Mouse (Mus musculus) left cerebral cortex, adult 2 months (tissue): ENCODE results near the gene Cdkn1b. TPM values are rescaled to one million over a fixed set of nuclear protein-coding genes. Genes with fewer than 3 reads are reported as not detected.

ENCODE experiments used
- DNase-seq, 2 experiments: peaks; one replicate each; pipeline ENCODE4 v3.0.0; 2021 to 2022; ENCODE audit warnings: low spot score in 2 of 2, mixed read lengths in 1 of 2; ENCODE audit errors: extremely low spot score in 1 of 2
- H3K27ac ChIP-seq: fragments of 200-600 bp; 2 replicates; pipeline ENCODE4 v1.8.1; 2022
- H3K4me3 ChIP-seq: fragments of 200-600 bp; 2 replicates; pipeline ENCODE4 v1.8.1; 2022
- CTCF ChIP-seq: fragments of 200-600 bp; IDR thresholded peaks from 2 replicates; pipeline ENCODE4 v1.8.1; 2022; ENCODE audit warnings: antibody characterized with exemption, mild to moderate bottlenecking, moderate library complexity
- intact Hi-C: fragments of 180-260 bp; cut with DNase I; formaldehyde crosslinking; loops from one replicate; pipeline ENCODE4 v1.15.1; 2025
- total RNA-seq, 2 experiments: library from RNA; stranded (reverse); gene quantifications; 2 replicates each; pipeline ENCODE4 v1.2.3; 2021

Cdkn1b gene
- total RNA-seq, 2 experiments from 2014 or later: 36.8 to 42.3 TPM

- Histone ChIP-seq H3K27ac (no peak overlapping the region), H3K4me3 (no peak overlapping the region)
- intact Hi-C loops: no loop called here
- no peak for TF ChIP-seq CTCF
- no peak for DNase-seq
Measured at GRCm38 (mm10) chr6:134905811-134906210, 14.4 kb upstream of the Cdkn1b start.

DNA sequence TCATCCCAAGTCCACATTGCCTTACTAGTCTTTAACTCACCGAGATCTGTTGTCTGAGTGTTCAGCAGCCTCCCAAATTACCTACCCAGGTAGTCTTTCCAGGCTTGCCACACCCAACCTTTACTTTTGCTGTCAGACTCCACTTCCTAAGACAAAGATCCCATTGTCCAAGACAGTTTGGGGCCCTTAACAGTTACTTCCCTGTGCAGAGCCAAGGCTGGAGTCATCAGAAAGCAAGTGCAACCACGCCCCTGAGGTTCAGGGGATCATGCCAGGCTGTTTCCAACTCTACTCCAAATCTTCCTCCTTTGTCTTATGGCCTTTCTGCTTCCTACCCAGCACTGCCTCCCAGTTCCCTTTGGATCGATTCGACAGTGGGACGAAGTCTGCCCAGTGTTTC, 5.7 kb upstream of the Cdkn1b start:
- intact Hi-C loops: no loop called here
- no peak overlapping the region for H3K4me3 ChIP-seq
- DNase-seq: no peak
- no peak for TF ChIP-seq CTCF
- no peak overlapping the region for H3K27ac ChIP-seq

DNA sequence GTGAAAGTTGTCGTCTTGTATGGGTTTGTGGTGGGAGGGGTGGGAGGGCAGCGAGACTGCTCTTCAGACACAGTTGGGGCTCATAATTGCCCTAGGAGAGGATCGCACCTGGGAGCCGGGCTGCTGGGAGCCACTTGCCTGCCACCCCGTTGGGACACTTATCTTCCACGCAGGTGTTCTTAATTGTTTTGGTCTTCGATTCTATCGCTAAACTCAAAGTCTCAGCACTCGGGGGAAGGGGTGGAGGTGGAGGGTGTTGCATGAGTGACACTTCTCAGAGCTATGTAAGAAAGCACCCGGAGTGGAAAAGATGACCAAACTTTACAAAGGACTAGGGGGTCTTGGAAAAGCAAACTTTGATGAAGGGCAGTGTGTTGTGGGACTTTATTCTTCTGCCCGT, 3.6 kb upstream of the Cdkn1b start:
- TF ChIP-seq CTCF: no peak
- peak overlapping the region; percentile 47 for H3K4me3 ChIP-seq
- DNase-seq: no peak
- peak overlapping the region; percentile 29; the same call in 1 of the 2 replicates for H3K27ac ChIP-seq
- intact Hi-C loops: no loop called here

- intact Hi-C loops: no loop called here
- Histone ChIP-seq H3K4me3 (peak overlapping the region; percentile 47), H3K27ac (peak overlapping the region; percentile 29; the same call in 1 of the 2 replicates)
- peak in 1 of 2 experiments; percentile 38 for DNase-seq
- TF ChIP-seq CTCF: no peak
Measured at GRCm38 (mm10) chr6:134917087-134917486, 3.1 kb upstream of the Cdkn1b start.

DNA sequence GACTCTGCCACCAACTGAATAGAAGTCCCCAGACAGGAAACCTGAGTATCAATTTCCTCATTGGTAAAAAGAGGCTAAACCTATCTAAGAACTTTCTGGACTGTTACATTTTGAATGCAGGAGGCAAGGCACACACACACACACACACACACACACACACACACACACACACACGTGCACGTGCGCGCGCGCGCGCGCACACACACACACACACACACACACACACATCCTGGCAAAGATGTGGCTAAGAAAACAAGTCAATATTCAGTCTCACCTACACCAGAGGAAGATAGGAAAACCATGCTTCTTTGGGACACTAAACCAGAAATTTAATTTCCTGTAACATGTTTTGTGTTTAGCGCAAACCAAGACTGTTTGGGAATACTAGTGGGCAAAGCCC, 1.4 kb upstream of the Cdkn1b start:
- no peak overlapping the region for H3K4me3 ChIP-seq
- intact Hi-C loops: no loop called here
- H3K27ac ChIP-seq: no peak overlapping the region
- DNase-seq: no peak
- no peak for TF ChIP-seq CTCF

DNA sequence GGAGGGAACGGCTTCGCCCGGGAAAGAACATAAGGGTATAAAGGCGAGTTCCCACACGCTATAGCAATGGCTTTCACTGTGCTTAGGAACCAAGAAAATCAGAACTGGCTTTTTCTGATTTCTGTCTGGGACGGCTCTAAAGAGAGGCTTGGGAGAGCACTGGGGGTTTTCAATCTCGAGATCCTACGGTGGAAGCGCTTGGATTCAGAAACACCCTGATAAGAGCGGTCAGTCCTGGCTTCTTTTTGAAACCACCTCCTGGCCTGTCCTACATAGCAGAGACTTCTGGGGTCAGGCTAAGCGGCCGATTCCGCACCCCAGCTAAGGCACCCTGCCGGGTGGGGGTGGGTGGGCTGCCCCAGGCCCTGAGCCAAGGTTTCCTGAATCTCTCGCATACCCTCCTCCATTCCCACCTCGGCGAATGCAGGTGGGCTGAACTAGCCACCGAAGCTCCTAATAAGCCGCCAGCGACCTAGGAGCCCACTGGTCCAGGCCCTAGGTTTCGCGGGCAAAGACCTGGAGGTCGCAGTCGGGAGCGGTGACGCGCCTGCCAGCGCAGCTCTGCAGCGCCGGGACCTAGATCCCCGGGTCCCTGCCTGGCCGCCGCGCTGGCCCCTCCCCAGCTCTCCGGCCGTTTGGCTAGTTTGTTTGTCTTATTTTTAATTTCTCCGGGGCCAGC, 551 bp upstream of the Cdkn1b start:
- DNase-seq: no peak
- TF ChIP-seq CTCF: no peak
- intact Hi-C loops: loop anchor here (1.0 to 10.0 kb wide), 4 partner anchors 21 to 275 kb away; partner anchors contain the start of genes Dusp16 and Gpr19
- peak overlapping the region; percentile 100 for H3K27ac ChIP-seq
- peak overlapping the region; percentile 96 for H3K4me3 ChIP-seq

GRCm38 (mm10) chr6:134921014-134921694, 953 bp downstream of the Cdkn1b start:
- Histone ChIP-seq H3K27ac (peak overlapping the region; percentile 100), H3K4me3 (peak overlapping the region; percentile 96)
- intact Hi-C loops: loop anchor here (2.0 to 10.0 kb wide), 2 partner anchors 34 to 276 kb away; no protein-coding TSS in a partner anchor
- TF ChIP-seq CTCF: no peak; the same call in 1 of the 2 replicates
- peak in 1 of 2 experiments; percentile 44 for DNase-seq

DNA sequence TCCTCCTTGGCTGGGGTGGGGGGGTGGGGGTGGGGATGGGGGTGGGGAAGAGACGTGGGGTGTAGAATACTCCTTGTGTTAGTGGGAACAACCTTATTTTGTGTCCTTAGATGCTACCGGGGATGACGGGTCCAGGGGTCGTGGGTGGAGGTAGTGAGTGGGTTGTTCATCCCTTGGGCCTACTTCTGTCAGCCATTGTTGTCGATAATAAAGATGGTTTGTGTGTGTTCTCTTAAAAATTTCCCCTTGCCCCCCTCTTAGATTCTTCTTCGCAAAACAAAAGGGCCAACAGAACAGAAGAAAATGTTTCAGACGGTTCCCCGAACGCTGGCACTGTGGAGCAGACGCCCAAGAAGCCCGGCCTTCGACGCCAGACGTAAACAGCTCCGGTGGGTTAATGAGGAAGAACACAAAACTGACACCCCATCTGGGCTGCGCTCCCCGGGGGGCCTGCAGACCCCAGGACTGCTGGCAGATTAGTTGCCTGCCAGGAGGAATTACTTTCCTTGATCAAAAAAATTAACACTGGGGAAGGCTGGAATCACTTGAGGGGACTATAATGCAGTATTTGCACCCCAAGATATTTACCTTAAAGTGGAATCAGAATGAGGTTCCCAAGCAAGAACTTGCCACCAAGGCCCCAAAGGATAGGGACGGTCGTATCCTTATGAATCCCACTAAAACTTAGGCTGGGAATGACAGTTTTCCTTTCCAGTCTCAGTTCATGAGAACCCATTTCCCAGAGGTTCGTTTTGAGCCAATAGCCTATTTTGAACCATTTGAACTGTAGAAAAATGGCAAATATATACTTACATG, 1.7 kb downstream of the Cdkn1b start:
- H3K27ac ChIP-seq: 0 out of 2 replicates have a peak overlapping the region, but pooled peaks have one; percentile 11
- peak overlapping the region; percentile 96 for H3K4me3 ChIP-seq
- DNase-seq: no peak
- intact Hi-C loops: loop anchor here (2.0 to 10.0 kb wide), 2 partner anchors 35 to 277 kb away; no protein-coding TSS in a partner anchor
- no peak for TF ChIP-seq CTCF

DNA sequence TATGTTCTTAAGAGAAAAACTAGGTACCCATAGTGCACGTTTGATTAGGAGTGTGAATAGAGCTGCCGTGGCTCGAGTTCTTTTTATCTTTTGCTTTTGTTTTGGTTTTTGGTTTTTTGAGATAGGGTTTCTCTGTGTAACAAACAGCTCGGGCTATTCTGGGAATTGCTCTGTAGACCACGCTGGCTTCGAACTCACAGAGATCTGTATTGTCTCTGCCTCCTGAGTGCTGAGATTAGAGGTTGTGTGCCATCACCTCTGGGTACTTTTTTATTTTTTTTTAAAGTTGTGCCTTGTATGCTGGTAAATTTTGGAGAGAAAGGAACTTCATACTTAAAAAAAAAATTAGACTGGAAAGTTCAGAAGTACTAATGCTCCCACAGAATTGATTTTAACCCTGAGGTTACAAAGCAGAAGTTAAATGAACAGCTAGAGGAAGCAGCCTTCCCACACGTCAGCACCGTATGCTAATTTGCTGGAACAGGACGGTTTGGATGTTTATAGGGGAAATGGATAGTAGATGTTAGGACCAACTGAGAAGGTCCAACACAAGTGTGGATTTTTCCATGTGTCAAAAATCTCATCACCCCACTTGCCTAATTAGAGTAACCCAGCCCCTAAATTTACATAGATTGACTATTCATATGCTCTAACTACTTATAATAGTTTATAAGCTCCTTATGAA, 2.5 kb downstream of the Cdkn1b start:
- TF ChIP-seq CTCF: no peak
- DNase-seq: no peak
- Histone ChIP-seq H3K27ac (no peak overlapping the region), H3K4me3 (peak overlapping the region; percentile 96)
- intact Hi-C loops: loop anchor here (10.0 kb wide), 1 partner anchor 278 kb away; no protein-coding TSS in a partner anchor

GRCm38 (mm10) chr6:134923670-134924069, 3.5 kb downstream of the Cdkn1b start:
- no peak for DNase-seq
- TF ChIP-seq CTCF: no peak
- no peak overlapping the region for H3K4me3 ChIP-seq
- intact Hi-C loops: loop anchor here (10.0 kb wide), 1 partner anchor 279 kb away; no protein-coding TSS in a partner anchor
- no peak overlapping the region for H3K27ac ChIP-seq

- TF ChIP-seq CTCF: no peak
- DNase-seq: no peak
- Histone ChIP-seq H3K27ac (no peak overlapping the region), H3K4me3 (no peak overlapping the region)
- intact Hi-C loops: loop anchor here (10.0 kb wide), 1 partner anchor 279 kb away; no protein-coding TSS in a partner anchor
Measured at GRCm38 (mm10) chr6:134924262-134924661, 4.1 kb downstream of the Cdkn1b start.
